Mouse (Mus musculus): ENCODE measurements at regions not wholly inside any gene's neighbourhood (a gene's known extent, or its start where the extent isn't known, plus 50 kb on each side); places are given as distances from the start of the nearest gene placed in this dataset.

DNA sequence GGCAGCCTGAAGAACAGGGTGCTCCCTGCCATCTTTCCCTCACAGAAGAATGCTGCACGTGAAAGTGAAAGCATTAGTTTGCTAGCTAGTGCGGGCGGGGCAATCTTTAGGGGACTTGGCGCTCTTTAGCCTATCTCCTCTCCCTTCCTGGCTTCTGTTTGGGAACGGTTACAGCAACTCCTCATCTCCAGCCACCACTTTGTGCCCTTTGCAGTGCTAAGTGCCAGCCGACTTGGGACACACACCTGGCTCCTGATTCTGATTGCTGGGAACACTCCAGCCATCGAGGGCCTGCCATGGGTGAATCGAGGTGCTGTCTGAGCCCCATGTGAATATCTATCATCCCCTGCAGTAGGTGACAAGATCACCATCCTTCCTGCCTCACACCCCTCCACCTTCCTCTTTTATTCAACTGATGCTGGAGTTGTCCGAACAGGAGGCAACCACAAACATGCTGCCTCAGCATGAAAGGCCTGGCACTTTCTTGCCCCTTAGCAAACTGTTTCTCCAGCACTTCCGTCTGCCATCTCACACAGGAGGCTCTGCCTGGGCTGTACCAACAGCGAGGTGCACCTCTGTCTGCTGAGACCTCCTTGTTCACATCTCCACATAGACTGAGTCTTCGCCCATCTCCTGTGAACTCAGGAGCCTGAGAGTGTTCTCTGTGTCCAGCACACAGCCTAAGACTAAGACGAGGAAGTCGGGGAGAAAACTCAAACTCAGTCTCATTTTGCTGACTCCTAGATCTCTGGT lies 66.2 kb upstream of the Glrp1 start:
- no peak for DNase-seq

DNA sequence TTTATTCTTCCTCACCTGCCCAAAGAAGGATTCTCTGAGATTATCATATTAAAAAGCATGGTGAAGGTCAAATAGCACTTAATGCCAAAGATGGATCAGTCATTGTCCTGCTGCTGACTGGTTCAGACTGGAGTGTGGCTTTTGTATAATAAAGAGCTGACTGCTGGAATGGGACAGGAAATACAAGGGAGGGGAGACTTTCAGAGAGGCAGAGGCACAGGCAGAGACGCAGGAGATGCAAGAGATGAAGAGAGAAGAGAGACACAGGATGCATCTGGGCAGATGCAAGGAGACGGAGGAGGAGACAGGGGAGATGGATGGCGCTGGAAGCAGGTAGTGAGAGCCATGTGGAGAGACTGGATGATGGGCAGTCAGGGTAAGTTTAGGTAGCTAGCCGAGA lies 65.4 kb upstream of the Glrp1 start:
- no peak for DNase-seq

DNA sequence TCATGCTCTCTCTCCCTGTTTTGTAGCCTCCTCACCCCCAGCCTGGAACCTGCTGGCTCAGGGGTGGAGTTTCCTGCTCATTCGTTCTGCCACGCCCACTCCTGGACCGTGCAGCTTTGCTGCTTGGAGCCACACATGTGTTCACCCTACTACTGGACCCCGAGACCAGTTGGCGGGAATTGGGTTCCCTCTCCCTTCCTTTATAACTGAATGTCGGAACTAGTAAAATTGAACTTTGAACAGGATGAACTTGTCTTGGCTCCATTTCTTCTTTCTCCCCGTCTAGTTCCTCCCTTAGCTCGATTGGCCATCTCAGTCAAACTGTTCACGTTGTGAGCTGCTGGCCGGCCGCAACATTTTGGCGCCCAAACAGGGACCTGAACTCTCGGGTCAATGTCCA lies 62.3 kb upstream of the Glrp1 start:
- DNase-seq = no peak

DNA sequence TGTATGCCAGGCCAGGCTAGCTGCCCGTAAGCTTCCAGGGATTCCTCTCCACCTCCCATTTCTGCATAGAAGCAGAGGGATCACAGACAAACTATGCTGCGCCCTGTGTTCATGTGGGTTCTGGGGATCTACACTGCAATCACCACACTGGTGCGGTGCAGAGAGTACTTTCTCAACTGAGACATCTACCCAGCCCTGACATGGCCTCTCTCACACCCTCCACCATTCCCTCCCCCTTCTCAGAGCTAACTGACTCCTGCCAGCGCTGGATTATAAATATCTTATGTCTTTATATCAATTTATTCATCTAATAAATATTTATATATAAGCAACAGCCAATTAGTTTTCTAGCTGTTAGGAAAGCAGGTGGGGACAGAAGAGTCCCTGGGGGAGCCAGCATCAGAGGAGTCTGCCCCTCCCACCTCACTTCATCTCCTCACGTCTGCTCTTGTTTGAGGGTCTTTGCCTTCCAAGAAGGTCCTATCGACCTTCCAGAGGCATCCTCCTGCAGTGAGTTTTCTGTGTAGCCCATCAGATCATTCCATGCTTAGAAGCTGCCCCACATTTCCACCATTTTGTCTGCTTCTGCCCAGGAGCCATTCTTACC lies 58.7 kb upstream of the Glrp1 start:
- DNase-seq = no peak

DNA sequence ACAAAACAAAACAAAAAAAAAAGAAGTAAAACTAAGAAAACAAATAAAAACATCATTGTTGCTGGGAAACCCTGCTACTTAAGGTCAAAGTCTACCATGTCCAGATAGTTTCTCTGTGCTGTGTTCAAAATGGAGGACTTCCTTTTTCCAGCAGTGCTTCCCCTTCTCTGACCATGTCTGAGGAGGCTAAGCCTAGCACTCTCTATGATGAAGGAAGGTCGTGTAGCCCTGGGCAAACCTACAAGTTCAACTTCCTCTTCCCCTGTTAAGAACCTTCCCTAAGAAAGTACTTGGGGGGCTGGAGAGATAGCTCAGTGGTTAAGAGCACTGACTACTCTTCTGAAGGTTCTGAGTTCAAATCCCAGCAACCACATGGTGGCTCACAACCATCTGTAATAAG lies 57.3 kb upstream of the Glrp1 start:
- no peak for DNase-seq

DNA sequence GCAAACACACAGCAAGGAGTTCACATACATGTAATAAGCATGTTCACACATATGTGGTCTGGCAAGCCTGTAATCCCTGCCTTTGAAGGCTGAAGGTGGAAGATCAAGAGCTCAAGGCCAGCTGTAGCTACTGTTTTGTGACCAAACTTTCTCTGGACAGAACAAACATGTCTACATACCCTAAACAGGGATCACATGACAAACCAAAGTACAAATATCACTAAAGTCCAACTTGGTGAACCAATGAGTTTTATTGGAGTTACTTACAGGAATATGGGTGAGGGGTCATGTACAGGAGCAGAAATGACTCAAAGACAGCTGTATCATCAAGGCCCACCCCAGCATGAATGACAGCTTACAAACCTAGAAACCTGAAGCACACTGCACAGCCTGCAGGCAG lies 56.6 kb upstream of the Glrp1 start:
- no peak for DNase-seq

DNA sequence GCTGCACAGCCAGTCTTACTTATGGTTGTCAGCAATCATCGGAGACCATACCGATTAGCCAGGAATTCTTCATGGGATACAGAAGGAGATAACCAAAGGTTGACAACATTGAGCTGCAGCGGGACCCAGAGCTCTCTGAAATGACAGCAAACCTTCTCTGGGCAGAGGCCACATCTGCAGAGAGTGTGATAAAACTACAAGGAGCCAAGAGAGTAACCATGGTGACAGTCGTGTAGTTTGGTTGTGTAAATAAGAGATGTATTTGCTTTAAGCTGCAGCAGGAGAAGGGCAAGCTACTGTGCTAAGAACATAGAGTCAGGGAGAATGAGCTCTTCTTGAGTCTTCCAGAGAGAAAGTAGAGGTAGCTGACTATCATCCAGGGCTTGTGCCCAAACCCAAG lies 55.0 kb upstream of the Glrp1 start:
- no peak for DNase-seq

DNA sequence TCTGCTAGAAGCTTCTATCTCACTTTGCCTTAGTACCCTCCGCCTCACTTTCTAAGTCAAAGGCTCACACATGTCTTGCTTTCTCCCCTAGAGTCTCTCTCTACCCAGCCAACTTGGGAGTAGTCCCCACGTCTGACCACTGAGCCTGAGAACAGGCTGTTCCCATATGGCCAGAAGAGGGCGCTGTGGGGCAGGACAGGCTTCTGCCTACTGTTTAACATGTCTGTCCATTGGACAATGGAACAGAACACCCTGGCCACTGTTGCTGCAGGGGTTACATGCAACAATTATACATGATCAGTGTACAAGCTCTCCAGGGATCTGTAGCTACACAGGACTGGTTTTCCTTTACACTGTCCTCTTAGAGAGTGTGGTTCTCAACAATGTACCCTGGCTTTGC lies 52.5 kb upstream of the Glrp1 start:
- DNase-seq = peak; percentile 75 to 87

DNA sequence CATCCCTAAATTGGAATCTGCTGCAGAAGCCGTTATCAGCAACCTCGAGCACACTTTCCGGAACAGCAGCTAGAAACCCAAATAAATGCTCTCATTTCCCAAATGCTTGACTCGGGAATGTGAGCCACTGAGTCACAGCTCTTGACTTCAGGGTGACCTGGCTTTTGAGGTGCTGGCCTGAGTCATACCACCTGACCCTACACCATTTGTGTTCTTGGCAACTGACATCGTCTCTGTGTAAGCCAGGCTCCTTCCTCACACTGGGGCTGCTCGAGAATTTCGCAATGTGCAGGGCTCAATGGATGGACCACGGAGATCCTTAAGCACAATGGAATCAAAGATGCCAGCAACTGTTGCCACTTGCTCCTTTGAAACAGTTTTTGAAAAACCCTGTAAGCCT lies 50.9 kb upstream of the Glrp1 start:
- no peak for DNase-seq
